Mouse (Mus musculus) spleen, adult 2 months (tissue): ENCODE data around the gene Psrc1. TPM values are rescaled to one million over a fixed set of nuclear protein-coding genes. Genes with fewer than 3 reads are reported as not detected.

ENCODE experiments used
- DNase-seq, 2 experiments: peaks; one replicate each; pipeline versions ENCODE4 v3.0.0 to v3.0.0-alpha.2; 2012 to 2021; ENCODE audit warnings: low spot score in 2 of 2, low read depth in 1 of 2
- H3K27ac ChIP-seq: fragments of 200-500 bp; 2 replicates; pipeline ENCODE4 v1.5.1; 2012; ENCODE audit warnings: low read length, inconsistent platforms; ENCODE audit not compliant: insufficient read depth
- H3K27me3 ChIP-seq: fragments of 200-500 bp; 2 replicates; pipeline ENCODE4 v1.6.1; 2012; ENCODE audit warnings: mild to moderate bottlenecking, moderate library complexity, low read length, inconsistent platforms; ENCODE audit not compliant: control insufficient read depth, insufficient read depth
- H3K36me3 ChIP-seq: fragments of 200-500 bp; 2 replicates; pipeline ENCODE4 v1.6.1; 2012; ENCODE audit warnings: mild to moderate bottlenecking, low read length, inconsistent platforms; ENCODE audit not compliant: control insufficient read depth, insufficient read depth
- H3K4me1 ChIP-seq: fragments of 200-500 bp; 2 replicates; pipeline ENCODE4 v1.6.1; 2011; ENCODE audit warnings: inconsistent platforms; ENCODE audit not compliant: control insufficient read depth, insufficient read depth, insufficient read length
- H3K4me3 ChIP-seq: fragments of 200-500 bp; 2 replicates; pipeline ENCODE4 v1.5.1; 2011; ENCODE audit warnings: mild to moderate bottlenecking, inconsistent platforms; ENCODE audit not compliant: insufficient read depth, insufficient read length; ENCODE audit errors: extremely low read depth
- CTCF ChIP-seq: fragments of 200-500 bp; IDR thresholded peaks from 2 replicates; pipeline ENCODE4 v1.5.1; 2011; ENCODE audit warnings: mild to moderate bottlenecking, inconsistent platforms; ENCODE audit not compliant: insufficient read depth, insufficient read length, insufficient replicate concordance; ENCODE audit errors: extremely low read depth
- POLR2A ChIP-seq: fragments of 200-500 bp; IDR thresholded peaks from 2 replicates; pipeline ENCODE4 v1.6.1; 2011; ENCODE audit warnings: low read depth, low read length, inconsistent platforms
- WGBS: fragments of 180-500 bp; shearing (Covaris S2); methylation state at CpG from one replicate; pipeline ENCODE4 v1.1.7; 2018; 5-methylcytosine and 5-hydroxymethylcytosine counted together
- polyA plus RNA-seq: library from polyadenylated mRNA; depleted of rRNA; stranded (reverse); fragments of >200 nt; gene quantifications from 2 replicates; pipeline ENCODE4 v1.2.3, GENCODE M21; 2012

Gene Psrc1
- polyA plus RNA-seq, 1 experiment, result 6.1 TPM

DNA sequence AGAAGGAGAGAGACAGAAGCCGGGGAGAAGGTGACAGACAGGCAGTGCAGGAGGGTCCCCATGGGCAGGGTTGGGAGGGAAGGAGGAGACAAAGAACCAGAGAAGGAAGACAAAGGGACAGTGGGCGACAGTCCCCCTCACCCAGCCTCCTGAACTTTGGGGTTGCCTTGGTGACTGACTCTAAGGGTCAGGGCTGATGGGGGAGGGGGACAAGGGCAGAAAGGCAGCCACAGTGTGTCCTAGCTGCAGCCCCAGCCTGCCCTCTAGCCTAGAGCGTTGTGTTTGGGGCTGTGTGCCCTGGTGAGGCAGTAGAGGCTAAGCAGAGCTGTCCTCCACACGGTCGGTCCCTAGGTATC is 26.7 kb downstream of the Psrc1 start:
- no peak for DNase-seq
- Histone ChIP-seq H3K27me3 (0 out of 2 replicates have a peak, but pooled peaks cover 3% of the 10 kb centered on the region), H3K4me3 (no peak overlapping the region), H3K27ac (no peak overlapping the region), H3K36me3 (no peaks in the 10 kb centered on the region), H3K4me1 (peaks cover 5% of the 10 kb centered on the region)
- WGBS, result 77% methylated on average over 5 of the region's 5 CpGs
- no peak for TF ChIP-seq POLR2A
- no peak for TF ChIP-seq CTCF

DNA sequence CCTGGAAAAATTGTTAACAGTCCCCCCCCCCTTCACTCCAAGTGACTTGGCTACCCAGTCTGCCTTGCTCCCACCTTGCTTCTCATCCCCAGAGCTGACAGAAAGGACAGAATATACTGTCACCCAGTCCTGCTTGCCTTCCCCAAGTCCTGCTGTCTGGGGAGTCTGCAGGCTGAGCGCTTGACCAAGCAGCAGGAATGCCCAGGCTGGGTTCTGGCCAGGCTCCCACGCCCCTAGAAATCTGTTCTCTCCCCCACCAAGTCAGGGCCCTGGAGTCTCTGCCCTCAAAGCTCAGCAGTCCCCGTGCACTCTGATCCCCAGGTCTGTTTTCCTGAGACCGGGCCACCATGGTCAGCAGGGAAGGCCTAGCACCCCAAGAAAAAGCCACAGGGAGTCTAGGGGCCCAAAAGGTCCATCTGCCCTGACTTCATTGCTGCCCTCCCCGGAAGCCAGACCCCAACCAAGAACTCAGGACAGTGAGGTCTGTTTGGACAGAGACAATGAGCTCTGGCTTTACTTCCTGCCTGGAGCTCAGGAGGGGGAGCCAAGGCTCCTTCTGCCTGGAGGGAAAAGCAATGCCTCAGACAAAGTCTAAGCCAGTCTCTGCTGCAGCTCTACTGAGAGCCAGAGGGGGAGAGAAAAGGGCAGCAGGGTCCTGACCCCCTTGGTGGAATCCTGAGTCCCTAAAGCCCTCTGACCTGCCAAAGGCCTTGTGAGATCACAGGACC is 27.6 kb downstream of the Psrc1 start:
- Histone ChIP-seq H3K4me1 (peaks cover 8% of the 10 kb centered on the region), H3K36me3 (no peaks in the 10 kb centered on the region), H3K27ac (no peak overlapping the region), H3K4me3 (no peak overlapping the region), H3K27me3 (peaks cover 3% of the 10 kb centered on the region; the same call in 1 of the 2 replicates)
- WGBS, result 83% methylated on average over 5 of the region's 5 CpGs
- TF ChIP-seq POLR2A (no peak), CTCF (no peak)
- DNase-seq, result no peak

- Histone ChIP-seq H3K27me3 (peaks cover 3% of the 10 kb centered on the region; the same call in 1 of the 2 replicates), H3K36me3 (no peaks in the 10 kb centered on the region), H3K27ac (no peak overlapping the region), H3K4me3 (no peak overlapping the region), H3K4me1 (peaks cover 8% of the 10 kb centered on the region)
- 73% methylated on average over 8 of the region's 8 CpGs for WGBS
- no peak for DNase-seq
- TF ChIP-seq POLR2A, result no peak
- no peak for TF ChIP-seq CTCF
These were observed 28.1 kb downstream of the Psrc1 start for GRCm38 (mm10) chr3:108411754-108412121.

- peaks cover 8% of the 10 kb centered on the region for H3K4me1 ChIP-seq
- 95% methylated on average over 35 of the region's 35 CpGs for WGBS
- DNase-seq, result no peak
- no peak for TF ChIP-seq POLR2A
- no peak for TF ChIP-seq CTCF
- peaks cover 3% of the 10 kb centered on the region; the same call in 1 of the 2 replicates for H3K27me3 ChIP-seq
- H3K27ac ChIP-seq, result no peak overlapping the region
- no peak overlapping the region for H3K4me3 ChIP-seq
- H3K36me3 ChIP-seq, result no peaks in the 10 kb centered on the region
These were observed 30.2 kb downstream of the Psrc1 start for GRCm38 (mm10) chr3:108413634-108414360.

DNA sequence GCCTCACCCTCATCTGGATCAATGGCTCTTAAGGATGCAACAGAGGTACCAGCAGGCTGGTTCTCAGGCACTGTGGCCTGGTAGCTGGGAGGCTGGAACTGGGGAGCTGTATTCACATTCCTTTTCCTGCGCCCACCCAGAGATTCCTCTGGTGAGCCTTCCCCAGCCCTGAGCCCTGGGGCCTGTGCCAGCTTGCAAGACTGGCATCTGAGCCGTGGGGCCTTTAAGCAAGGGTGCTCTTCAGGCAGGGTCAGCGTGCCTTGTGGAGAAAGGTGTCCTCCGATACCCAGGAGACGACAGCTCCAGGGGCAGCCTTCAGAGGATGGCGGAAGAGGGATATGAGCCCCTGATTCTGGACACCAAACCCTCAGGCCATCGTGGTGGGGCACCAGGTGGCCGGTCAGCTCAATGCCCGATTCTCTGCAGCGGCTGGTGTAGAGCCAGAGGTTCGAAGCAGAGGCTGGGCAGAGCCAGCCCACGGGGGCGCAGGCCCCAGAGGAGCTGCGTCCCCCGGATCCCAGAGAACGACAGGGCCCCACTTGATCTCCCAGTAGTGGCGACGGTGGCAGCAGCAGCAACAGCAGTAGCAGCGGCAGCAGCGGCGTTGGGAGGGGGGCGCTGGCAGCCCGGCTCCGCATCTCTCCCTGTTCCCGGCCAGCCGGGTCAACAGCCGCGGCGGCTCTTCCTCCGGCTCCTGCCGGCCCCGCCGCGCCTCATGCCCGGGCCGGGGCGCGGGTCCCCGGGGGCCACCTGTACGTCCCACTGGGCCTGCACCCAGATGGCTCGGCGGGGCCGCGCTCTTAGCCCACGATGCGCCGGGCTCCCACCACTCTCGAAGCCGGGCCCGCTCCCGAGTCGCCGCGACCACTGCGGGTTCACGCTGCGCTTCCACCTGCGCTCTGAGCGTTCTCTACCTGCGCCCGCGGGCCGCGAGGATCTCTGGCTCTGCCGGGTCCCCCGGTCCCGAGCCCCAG is 31.5 kb downstream of the Psrc1 start, which contains the start of gene Celsr2:
Celsr2 (minus strand) TSS at position 696 of the 974 bp plus-strand sequence.
- no peak within 1 kb of the TSS for H3K27ac ChIP-seq
- DNase-seq, result no peak
- peaks cover 3% of the 10 kb centered on the region; the same call in 1 of the 2 replicates for H3K27me3 ChIP-seq
- TF ChIP-seq CTCF, result no peak
- TF ChIP-seq POLR2A, result no peak
- 12% methylated on average over 65 of the region's 67 CpGs for WGBS
- H3K36me3 ChIP-seq, result no peaks in the 10 kb centered on the region
- H3K4me1 ChIP-seq, result peaks cover 8% of the 10 kb centered on the region
- peak within 1 kb of the TSS; percentile 71 for H3K4me3 ChIP-seq

DNA sequence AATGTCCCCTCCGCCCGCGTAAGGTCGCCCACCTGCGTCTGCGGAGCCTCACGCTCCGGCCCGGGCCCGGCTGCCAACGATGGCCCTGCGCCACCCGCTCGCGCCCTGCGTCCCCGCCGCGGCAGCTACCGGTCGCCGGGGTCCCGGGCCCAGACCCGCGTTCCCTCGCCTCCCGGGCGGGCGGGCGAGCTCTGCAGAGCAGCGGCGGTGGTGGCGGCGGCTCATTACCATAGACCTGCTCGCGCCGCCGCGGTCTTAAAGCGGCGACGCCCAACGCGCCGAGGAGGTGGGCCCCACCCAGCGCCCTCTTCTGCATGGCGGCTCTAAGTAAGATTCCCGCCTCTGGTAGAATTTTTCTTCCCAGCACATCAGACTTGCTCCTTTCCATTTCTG is 32.2 kb downstream of the Psrc1 start:
- Histone ChIP-seq H3K4me3 (peak overlapping the region; percentile 71), H3K36me3 (no peaks in the 10 kb centered on the region), H3K4me1 (peaks cover 8% of the 10 kb centered on the region), H3K27me3 (peaks cover 3% of the 10 kb centered on the region; the same call in 1 of the 2 replicates), H3K27ac (no peak overlapping the region)
- under 1% methylated on average over 46 of the region's 48 CpGs for WGBS
- no peak for TF ChIP-seq POLR2A
- TF ChIP-seq CTCF, result no peak
- peak; percentile 38 to 76 for DNase-seq
